ENCODE assay signal across 8 mouse cellular contexts in genomic region chr2:172939639-172940002, GRCm38 (mm10). TPM values are rescaled to one million over a fixed set of nuclear protein-coding genes. Genes with fewer than 3 reads are reported as not detected.
DNase-seq lines count a peak whose midpoint lies in the region; ATAC-seq and TF ChIP-seq lines count a peak whose summit lies in the region.

No protein-coding gene starts in this region.

- H3K27me3 ChIP-seq in thymus, adult 2 months (ENCODE audit: control insufficient read depth, insufficient read depth, low read length), result no peaks in the 10 kb centered on the region
- peaks cover 97% of the 10 kb centered on the region for H3K27me3 ChIP-seq in liver, embryonic 12.5 days (replicated peaks)

- peak overlapping the region; percentile 64 for H3K4me3 ChIP-seq in thymus, adult 2 months (ENCODE audit: control insufficient read depth, insufficient read depth, low read length)
- H3K4me3 ChIP-seq in liver, embryonic 12.5 days, result peak overlapping the region; percentile 49

- peaks cover 44% of the 10 kb centered on the region for H3K4me1 ChIP-seq in thymus, adult 2 months (replicated peaks; ENCODE audit: control insufficient read depth, insufficient read depth, low read length)
- H3K4me1 ChIP-seq in liver, embryonic 12.5 days, result peaks cover 24% of the 10 kb centered on the region; the same call in 1 of the 2 replicates

- no peak overlapping the region for H3K9ac ChIP-seq in liver, embryonic 12.5 days

- no peak overlapping the region for H3K27ac ChIP-seq in thymus, adult 2 months (ENCODE audit: control insufficient read depth, insufficient read depth, low read length)
- peak overlapping the region; percentile 64; the same call in 1 of the 2 replicates for H3K27ac ChIP-seq in liver, embryonic 12.5 days

- no peak for ATAC-seq in liver, embryonic 12.5 days

- no peaks in the 10 kb centered on the region for H3K9me3 ChIP-seq in liver, embryonic 12.5 days (replicated peaks)

- WGBS in thymus, adult 2 months, result under 1% methylated on average over 26 of the region's 26 CpGs
- 4% methylated on average over 26 of the region's 26 CpGs for WGBS in liver, embryonic 12.5 days (ENCODE audit: insufficient replicate concordance)

- H3K4me2 ChIP-seq in liver, embryonic 12.5 days, result peak overlapping the region; percentile 67

- TF ChIP-seq POLR2A in thymus, adult 2 months (IDR thresholded peaks at IDR 0.05; ENCODE audit: control insufficient read depth, extremely low read depth, insufficient read depth, low read length, poor library complexity), result 0 out of 2 replicates have a peak, but pooled peaks have one; percentile 2

- H3K36me3 ChIP-seq in thymus, adult 2 months (ENCODE audit: control insufficient read depth, insufficient read depth, low read length), result no peaks in the 10 kb centered on the region
- H3K36me3 ChIP-seq in liver, embryonic 12.5 days, result no peaks in the 10 kb centered on the region

- no peak for TF ChIP-seq CTCF in thymus, adult 2 months (IDR thresholded peaks at IDR 0.05; ENCODE audit: borderline replicate concordance, control insufficient read depth, extremely low read depth, insufficient read depth, low read length, poor library complexity)

- peak; percentile 17 to 41 for DNase-seq in adrenal gland, postnatal 36 days
- DNase-seq in adrenal gland, adult 2 months, result no peak
- no peak for DNase-seq in thymus, adult 2 months
- DNase-seq in thymus, postnatal 25 days, result no peak
- DNase-seq in frontal cortex, adult 2 months (ENCODE audit: extremely low spot score in 1 of 2, low spot score in 1 of 2), result no peak
- no peak for DNase-seq in embryo, embryonic 11 days
- DNase-seq in testis, postnatal 10 days (ENCODE audit: low spot score), result no peak

RNA-seq across cellular contexts. Expression of gene Bmp7, which starts 0.5 kb away (rescaled TPM):
- 10 to 100 TPM; 30.1 to 68.2 TPM for total RNA-seq in adrenal gland, postnatal 36 days (2021)
- total RNA-seq in adrenal gland, adult 2 months (2021), result 10 to 100 TPM; 28.9 to 75.7 TPM
- 90.8 and 96.8 TPM in 2 replicates for polyA plus RNA-seq in adrenal gland, adult 2 months (2012; rRNA removed)
- 25.3 and 26.5 TPM in 2 replicates for polyA plus RNA-seq in thymus, adult 2 months (2012; rRNA removed)
- 3.3 and 4.4 TPM in 2 replicates for polyA plus RNA-seq in liver, embryonic 12.5 days (2016; fragmentation: Nextera tagmentation; extraction: Ambion mirVana)
- 17.9 and 19.8 TPM in 2 replicates for polyA plus RNA-seq in frontal cortex, adult 2 months (2012; rRNA removed)

RNA-seq across cellular contexts. Expression of gene Spo11, which starts 37.9 kb away (rescaled TPM):
- total RNA-seq in adrenal gland, postnatal 36 days (2021), result not detected
- total RNA-seq in adrenal gland, adult 2 months (2021), result not detected
- not detected in 2 replicates for polyA plus RNA-seq in adrenal gland, adult 2 months (2012; rRNA removed)
- 101 and 126 TPM in 2 replicates for polyA plus RNA-seq in thymus, adult 2 months (2012; rRNA removed)
- polyA plus RNA-seq in liver, embryonic 12.5 days (2016; fragmentation: Nextera tagmentation; extraction: Ambion mirVana), result 0.10 TPM in 1 of 2 replicates, not detected in the other
- 0.76 and 1.0 TPM in 2 replicates for polyA plus RNA-seq in frontal cortex, adult 2 months (2012; rRNA removed)

Comparison
In these comparisons a context has a peak if more than half of its experiments do, and no peak if none do; other contexts are left out.
1. DNase-seq: peak in adrenal gland, postnatal 36 days (2 of 2); none in adrenal gland, adult 2 months (single experiment), thymus, adult 2 months (single experiment), thymus, postnatal 25 days (single experiment), frontal cortex, adult 2 months (0 of 2), embryo, embryonic 11 days (single experiment) and testis, postnatal 10 days (single experiment).
2. RNA of gene Spo11, which starts 37.9 kb away (polyA plus RNA-seq): 101 to 126 TPM in thymus, adult 2 months; 0.76 to 1.0 TPM in frontal cortex, adult 2 months, 0.10 TPM in liver, embryonic 12.5 days and not detected in adrenal gland, adult 2 months; every median in the first group is over 10 times any median in the second.